Mouse (Mus musculus) thymus, postnatal 25 days (tissue): ENCODE data around the gene Cdan1.
A peak's percentile ranks its signal among the peaks of the same experiment; 100 is the strongest.

Experiments
- DNase-seq: peaks from one replicate; pipeline ENCODE4 v3.0.0; 2022

Gene Cdan1

DNA sequence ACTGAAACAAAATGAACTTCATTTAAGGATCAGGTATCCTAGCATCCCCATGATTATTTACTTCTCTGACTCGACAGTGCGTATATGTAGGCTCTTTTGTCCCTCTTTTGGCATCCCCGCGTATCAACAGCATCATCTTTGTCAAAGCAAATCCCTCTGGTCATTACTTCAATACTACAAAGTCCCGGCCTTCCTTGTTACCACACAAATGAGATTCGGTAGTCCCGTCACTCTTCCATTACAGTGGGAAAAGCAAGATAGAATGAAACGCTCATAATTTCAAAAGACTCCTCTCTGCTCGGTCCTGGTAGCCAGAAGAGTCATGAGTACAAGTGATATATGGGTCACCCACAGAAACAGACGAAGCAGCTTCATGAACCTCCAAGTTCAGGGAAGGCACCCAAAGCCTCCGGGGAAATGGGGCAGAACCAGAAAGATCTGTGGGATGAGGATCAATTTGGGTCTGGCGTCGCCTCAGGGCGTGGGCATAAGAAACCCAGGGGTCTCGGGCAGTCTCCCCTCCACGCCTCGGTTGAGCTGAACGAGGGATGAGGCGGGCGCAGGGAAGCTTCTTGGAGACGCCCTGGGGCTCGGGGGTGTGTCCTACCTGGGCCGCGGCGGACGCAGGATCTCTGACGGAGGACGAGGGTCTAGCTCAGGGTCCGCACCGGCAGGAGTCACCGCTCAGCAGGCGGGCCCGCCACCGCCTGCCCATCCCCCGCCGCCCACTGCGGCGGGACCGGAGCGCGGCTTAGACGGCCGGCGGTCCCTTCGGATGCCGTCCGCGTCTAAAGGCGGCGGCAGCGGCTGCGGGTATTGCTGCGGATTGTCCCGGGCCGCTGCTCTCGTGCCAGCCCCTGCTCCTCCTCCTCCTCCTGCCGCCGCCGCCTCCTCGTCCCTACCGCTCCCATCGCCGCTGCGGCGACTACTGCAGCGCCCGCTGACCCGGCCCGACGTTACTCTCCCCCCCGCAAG is at the start of gene Cdan1:
Cdan1 (minus strand) TSS at position 680 of the 975 bp plus-strand sequence.
- peak; percentile 53 for DNase-seq

DNA sequence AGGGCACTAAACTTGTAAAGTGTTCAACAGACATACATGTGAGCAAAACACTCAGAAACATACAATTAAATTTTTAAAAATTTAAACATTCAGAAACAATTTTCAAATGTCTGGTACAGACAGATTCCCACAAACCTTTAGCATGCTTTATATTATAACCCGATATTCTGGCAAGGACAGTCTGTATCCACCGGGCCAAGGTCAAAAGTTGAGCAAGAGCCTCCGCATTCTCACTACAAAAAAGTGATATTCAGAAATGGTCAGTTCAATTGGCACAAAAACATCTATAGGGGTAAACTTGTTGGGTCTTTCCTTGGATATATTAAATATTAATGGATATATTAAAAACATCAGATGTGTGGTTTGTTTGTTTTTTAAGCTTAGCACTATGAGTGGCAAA is 46.4 kb upstream of the Cdan1 start:
- DNase-seq: no peak

DNA sequence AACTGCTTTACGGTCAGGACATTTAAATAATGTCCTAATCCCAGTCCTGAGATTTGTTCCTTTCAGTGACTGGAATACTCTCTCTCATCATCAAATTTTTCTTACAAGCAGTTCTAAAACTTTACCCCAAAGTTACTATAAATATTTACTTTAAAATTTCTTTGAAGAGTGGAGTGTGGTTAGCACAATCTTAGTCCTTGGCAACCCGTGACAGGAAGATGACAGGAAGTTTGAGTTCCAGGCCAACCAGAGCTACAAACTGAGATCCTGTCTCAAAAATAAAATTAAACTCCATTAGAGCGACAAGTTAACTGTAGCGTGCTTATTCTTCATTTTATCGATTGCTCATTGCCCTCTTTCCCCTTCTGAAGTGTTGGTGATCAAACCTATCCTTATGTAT is 37.7 kb upstream of the Cdan1 start:
- no peak for DNase-seq

DNA sequence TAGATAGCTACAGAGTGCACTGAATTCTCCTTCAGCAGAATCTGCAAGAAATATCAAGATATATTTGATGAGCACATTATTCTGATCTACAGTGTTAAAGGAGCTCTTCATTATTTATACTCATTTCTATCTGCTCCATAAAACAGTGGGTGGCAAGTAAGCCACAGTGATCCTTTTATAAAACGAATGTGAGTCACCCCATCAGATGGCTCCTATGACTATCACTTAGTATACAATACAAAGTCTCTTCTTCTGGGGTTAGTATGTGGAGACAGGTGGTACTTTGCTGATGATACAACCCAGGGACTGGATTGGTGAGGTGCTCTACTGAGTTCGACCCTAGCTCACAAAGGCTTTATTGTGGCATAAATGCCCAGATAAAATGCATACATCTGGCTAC is 23.3 kb upstream of the Cdan1 start:
- DNase-seq: no peak

DNA sequence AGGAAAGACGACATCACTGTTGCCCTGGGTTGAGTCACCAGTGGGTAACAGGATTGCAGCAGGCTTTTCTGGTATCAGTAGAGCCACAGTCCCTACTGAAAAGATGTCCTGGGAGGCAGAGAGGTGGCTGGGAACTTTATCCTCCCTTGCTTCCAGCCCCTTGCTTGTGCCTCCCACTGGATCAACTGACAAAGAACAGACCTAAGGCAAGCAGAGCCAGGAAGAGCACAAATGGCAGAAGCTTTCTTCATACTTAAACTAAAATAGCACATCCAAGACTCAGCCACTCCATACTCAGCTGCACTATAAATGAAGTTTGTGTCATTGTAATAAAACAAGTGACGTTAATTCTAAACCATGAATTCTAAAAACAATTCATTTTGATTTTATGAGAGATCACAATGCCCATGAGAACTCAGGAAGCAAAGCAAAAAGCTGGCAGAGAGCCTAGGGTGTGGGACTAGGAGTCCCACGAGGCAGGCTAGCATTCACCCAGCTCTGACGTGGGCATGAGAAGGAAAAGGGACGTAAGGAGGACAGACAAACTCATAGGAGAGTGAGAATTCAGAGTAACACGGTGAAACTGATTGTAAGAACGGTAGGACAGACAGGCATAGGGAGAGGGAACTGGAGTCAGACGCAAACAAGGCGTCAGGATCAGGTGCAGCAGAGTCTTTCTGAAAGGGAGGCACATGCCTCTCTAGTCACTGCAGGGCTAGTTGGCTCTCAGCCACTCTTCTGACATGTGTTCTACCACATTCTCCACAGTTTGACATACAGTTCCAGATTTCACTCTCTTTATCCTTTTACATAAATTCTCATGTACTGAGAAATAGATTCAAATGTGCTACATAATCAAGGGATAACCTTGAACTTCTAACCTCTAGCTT is 21.8 kb upstream of the Cdan1 start:
- DNase-seq: no peak

DNA sequence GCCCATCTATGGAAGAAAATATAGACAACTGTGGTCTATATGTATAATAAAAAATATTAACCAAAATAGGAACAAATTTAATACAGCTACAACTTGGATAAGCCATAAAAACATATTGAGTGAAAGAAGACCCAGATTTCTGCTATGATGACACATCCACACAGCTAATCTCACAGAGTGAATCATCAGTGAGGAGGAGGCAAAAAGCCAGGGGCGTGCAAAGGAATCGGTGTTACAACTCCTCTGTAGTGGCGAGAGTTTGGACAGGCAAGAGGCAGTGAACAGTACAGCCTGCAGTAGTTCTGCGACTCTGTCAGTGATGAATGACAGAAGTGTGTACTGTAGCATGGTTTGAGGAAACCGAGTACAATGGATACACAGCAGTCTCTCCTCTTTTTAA is 17.4 kb upstream of the Cdan1 start:
- no peak for DNase-seq

DNA sequence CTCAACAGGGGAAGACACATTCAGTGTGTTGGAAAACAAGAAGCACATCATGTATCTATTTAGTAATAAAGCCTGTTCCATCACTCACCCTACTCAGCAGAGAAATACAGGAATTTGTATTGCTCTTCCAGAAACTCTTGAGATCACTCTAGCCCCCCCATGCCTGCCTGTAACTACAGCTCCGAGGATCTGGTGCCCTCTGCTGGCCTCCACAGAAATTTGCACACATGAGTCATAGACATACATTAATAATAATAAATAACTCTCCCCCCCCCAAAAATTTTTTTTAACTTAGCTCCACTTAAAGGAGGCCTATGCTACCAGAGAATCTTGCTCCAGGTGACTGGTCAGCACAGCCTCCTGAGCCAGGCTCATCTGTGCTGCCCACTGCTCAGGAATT is 16.6 kb upstream of the Cdan1 start:
- peak; percentile 60 for DNase-seq

DNA sequence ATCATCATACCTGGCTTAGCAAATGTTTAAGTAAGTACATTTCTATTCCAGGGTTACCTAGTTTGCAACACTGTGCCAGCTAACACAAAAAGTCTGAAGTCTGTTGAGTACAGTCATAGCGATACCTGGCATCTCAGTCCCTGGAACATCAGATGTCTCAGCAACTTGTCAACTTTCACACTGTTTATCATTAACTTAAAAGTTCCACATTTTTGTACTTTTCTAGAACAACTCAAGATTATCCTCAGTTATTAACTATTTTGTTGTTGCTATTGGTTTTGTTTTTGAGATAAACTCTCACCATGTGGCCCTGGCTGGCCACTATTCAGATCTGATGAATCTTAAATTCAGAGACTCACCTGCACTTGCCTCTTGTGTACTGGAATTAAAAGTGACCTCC is 13.5 kb upstream of the Cdan1 start:
- no peak for DNase-seq

DNA sequence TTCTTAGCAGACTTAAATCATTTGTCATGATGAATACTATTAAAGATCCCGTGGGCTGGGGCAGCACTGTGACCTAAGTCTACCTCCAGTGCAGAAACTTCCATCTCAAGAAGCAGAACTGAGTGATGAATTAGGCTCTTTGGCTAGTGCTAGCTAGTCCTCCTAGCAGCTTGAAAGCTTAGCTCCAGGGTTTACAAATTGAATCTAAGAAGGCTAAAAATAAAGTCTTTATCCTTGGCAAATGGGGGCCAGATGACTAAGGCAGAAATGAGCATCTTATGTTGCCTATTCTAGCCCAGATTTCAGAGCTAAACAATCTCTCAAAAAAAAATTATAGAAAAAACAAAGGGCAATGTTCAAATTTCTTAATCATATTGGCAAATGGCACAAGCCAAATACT is 10.8 kb upstream of the Cdan1 start:
- DNase-seq: no peak

DNA sequence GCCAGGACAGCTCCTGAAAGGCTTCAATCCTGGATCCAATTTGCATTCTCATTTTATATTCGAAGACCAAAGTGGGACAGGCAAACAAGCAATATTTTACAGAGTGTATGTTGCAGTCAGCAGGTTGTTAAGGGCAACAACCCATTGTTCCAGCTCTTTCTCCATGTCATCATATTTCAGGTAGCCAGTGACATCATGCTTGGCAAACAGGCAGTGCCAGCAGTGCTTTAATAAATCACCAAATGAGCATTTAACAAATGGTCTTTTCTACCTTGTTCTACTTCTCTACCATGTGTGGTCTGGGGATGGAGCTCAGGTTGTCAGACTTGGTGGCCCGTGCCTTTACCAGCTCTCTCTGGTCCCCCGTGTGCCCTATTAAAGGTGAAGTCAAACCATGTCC is 8.2 kb upstream of the Cdan1 start:
- no peak for DNase-seq

DNA sequence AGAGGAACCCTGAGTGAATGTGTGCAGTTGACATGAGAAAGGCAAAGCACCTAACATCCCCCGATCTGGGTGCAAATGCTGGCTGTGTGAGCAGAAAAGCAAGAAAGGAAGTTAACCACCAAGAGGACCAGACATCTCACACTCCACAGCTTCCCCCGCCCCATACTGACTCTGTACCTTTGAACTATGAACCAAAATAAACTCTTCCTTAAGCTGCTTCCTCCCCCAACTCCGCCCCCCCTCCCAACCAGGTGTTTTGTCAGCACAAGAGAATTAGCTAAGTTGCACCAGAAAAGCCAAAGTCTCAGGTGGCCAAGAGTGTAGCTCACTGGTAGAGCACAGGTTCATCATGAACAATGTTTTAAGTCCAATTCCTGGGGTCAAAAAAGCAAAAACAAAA is 3.2 kb upstream of the Cdan1 start:
- peak; percentile 74 for DNase-seq

DNA sequence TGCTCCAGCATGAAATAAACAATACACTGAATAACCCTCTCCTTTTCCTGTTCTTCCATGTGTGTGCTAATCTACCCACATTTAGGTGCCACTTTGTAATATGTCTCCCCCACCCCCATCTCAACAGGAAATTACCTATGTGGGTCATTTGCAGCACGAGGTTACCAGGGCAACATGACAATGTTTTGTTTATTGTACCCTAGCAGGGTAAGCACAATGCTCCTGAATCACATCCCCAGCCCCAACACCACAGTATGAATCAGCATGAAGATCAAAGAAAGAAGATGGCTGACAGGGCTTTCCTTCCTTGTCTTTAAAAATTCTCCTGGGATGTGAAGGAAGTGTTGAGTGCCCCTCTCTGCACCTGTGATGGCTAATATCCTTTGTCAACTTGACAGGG is 2.7 kb upstream of the Cdan1 start:
- DNase-seq: peak; percentile 45

DNA sequence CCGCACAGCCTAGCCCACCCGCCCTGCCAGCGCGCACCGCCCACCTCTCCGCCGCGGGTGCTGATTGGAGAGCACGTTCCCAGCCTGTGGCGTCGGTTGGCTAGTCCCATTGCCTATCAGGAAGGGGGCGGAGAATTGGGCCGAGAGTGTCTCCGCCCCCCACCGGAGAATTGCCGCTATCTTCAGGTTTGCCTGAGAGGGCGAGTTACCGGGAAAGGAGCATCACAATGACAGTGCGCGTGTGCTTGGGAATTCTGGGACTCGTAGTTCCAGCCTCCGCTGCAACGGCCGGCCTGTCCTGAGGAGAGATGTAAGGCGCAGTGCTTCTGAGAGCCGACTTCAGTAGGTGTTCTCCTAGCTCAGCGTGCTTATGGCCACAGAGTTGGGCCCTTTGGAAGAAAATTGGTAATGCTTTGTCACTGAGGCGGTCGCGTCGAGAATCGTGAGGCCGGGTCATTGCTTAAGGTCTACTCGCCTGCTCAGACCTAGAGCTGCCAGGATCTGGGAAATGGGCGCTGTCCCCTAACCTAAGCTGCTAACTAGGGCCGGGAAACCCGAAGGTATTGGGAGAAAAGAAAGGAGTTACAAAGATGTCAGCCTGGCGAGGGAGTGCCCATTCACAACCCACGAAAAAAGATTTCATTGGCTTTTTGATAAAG is 625 bp upstream of the Cdan1 start, which contains the start of gene Ttbk2:
Ttbk2 (minus strand) TSS at position 181 of the 659 bp plus-strand sequence.
- DNase-seq: peak; percentile 99

DNA sequence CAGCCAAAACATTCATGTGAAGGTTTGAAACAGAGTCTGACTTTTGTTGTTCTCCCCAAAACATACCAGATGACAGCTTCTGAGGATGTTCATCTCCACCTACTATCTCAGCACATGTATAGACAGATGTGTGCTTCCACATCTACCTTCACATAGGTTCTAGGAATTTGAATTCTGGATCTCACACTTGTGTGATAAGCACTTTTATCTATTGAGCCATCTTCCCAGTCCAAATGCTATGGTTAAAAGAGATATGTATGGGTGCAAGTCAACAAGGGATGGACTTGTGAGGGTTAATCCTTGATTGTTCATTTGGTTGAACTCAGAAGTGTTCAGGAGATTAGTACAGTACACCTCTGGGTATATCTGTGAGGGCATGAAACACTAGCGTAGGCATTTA is 4.6 kb downstream of the Cdan1 start:
- DNase-seq: no peak

DNA sequence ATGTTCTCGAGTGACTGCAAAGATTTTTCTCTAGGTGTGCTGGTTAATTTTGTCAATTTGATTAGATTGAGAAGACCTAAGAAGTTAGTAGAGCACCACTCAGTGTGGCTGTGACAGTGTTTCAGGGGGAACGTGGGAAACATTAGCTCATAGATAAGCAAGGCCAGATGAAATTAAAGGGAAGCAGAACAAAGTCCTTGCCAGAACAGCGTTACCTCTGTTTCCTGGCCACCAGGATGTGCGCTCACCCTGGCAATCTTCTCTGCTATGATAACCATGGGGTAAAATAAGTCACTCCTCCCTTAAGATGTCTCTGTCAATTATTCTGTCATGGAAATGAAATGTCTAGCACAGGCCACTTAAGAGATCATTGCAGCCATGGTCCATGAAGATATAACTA is 5.9 kb downstream of the Cdan1 start:
- DNase-seq: no peak

DNA sequence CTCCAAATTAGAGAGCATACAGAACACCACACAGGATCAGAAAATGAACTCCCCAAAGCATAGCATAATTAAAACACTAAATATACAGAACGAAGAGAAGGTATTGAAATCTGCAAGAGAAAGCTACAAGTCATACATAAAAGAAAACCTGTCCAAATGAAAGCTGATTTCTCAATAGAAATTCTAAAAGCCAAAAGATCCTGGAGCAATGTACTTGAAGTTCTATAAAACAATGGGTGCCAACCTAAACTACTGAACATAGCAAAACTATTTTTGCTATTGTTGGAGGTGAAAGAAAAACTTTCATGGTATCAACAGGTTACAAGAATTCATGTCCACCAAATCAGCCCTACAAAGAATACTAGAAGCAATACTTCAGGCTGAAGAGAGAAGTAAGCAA is 8.7 kb downstream of the Cdan1 start:
- DNase-seq: no peak

DNA sequence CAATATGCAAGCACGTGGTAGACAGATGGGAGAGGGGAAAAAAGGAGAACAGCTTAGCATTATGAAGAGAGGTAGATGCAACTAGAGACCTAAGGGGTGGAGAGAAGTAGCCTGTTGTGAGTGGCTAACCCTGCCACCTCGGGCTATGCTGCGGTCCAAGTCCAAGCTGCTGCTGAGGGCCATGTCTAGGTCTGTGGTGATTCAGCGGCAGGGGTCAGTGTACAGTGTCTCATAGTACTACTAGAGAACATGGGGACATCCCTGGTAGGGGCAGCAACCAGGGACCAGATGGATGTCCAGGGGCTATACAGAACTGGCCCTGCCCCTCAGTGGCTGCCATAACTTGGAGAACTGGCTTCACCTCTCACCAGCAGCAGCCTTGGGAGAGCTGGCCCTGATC is 14.8 kb downstream of the Cdan1 start:
- no peak for DNase-seq

DNA sequence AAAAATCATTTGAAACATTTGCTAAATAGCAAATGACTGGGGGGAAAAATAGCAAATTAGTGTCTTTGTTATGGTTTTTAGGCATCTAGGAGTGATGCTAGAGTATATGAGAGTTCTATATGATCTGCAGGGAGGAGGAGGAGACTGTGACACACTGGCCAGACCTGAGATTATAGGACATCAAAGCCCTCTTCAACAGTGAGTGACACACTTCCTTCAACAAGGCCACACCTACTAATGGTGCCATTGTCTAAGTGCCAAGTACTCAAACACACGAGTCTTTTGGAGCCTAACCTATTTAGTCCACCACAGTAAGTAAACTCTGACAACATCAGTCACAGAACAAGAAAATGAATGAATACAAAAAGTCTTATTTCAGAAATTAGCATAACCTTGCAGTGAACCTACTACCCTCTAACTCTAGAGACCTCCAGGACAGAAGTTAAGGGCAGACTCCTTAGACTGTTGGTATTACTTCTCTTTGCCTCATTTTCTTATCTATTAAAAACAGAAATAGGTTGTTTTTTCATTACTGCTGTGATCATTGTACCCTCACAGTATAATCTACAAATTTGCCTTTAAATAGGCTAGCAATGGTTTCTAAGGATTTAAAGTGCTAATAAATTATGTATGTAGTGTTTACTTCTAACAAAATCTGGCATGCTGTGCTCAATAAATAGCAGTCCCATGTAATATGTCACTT is 22.8 kb downstream of the Cdan1 start:
- DNase-seq: no peak

DNA sequence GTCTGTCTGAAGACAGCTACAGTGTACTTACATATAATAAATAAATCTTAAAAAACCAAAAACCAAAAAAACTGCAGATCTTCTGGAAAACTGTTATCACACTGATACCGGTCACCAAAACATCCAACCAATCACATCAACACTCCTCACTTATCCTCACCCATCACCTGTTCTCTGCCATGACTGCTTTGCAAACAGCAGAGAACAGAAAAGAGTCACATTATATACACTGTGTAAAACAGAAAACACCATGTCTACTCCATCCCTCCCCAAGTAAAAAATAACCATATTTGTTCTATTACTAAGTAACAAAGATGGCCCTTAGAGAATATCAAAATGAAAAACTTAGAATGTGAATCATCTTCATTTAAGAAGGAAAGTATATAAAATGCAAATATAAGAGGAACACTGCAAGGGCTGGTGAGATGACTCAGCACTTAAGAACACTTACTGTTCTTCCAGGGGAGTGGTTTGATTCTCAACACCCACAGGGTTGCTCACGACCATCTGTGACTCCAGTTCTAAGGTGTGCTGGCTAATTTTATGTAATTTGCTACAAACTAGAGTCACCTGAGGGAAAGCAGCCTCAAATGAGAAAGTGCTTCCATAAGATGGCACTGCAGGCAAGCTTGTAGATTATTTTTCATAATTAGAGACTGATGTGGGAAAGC is 79.5 kb downstream of the Cdan1 start:
- no peak for DNase-seq

DNA sequence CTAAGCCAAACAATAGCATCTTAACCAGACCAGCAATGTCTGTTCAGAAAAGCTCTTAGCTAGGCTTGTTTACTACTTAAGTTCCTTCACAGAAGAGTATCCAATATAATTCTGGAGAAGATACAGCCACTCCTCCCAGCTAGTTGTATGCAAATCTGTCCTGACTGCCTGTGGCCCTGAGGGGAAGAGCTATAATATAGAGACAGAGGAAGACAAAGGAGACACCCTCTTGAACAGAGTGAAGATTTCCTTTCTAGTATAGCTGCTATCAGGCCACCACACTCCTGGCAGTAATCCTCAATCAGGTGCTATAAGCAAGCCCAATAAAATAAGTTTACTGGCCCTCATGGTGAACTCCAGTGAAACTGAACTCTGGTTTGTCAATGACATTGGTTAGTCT is 88.0 kb downstream of the Cdan1 start:
- DNase-seq: no peak

DNA sequence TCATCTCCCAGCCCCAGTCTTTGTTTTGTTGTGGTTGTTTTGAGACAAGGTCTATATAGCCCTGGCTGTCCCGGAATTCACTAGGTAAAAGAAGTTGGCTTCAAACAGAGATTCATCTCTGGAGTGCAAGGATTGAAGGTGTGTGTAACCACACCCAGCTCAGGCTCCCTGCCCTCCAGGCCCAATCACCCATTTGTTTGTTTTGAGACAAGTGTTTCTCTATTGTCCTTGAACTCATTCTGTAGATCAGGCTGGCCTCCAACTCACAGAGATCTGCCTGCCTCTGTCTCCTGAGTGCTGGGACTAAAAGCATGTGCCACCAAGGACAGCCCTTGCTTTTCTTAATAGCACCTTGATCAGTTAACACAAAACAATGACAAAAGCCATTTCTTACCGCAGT is 101.9 kb downstream of the Cdan1 start:
- no peak for DNase-seq

DNA sequence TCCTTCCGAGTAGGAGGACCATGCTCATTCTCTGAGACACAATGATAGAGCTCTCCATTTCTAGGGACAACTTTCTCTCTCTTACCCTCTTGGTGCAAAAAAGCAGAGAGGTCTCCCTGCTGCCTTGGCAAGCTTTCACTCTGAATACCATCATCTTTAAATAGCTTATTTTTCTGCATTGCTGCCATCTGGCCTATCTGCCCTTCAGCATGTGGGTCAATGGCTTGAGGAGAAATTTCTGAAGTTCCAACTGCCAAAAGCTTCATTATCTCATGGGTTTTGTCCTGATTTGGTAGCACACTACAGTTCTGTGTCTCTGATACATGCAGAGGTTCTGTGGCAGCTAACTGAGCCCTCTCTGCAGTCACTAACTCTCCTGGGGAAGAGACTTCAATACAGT is 104.4 kb downstream of the Cdan1 start:
- DNase-seq: no peak
